Mouse (Mus musculus): ENCODE measurements around the gene Rab31. TPM values are rescaled to one million over a fixed set of nuclear protein-coding genes. Genes with fewer than 3 reads are reported as not detected.

The Rab31 gene
- polyA plus RNA-seq, 1 experiment from 2014 or later: 79.0 TPM

GRCm38 (mm10) chr17:65606014-65606413, 166.5 kb downstream of the Rab31 start:
- ATAC-seq (ENCODE audit: low FRiP score): no peak
- no peak overlapping the region for H3K9ac ChIP-seq
- no peaks in the 10 kb centered on the region for H3K9me3 ChIP-seq
- H3K36me3 ChIP-seq (replicated peaks): no peaks in the 10 kb centered on the region
- no peak overlapping the region for H3K4me3 ChIP-seq (replicated peaks)
- 81% methylated on average over 4 of the region's 4 CpGs for WGBS
- H3K4me2 ChIP-seq: no peak overlapping the region
- peaks cover 34% of the 10 kb centered on the region for H3K4me1 ChIP-seq
- H3K27ac ChIP-seq: no peak overlapping the region
- no peaks in the 10 kb centered on the region for H3K27me3 ChIP-seq

- H3K4me1 ChIP-seq: peaks cover 27% of the 10 kb centered on the region
- no peaks in the 10 kb centered on the region for H3K9me3 ChIP-seq
- ATAC-seq (ENCODE audit: low FRiP score): no peak
Measured at GRCm38 (mm10) chr17:65604892-65605291, 167.7 kb downstream of the Rab31 start.

GRCm38 (mm10) chr17:65604315-65604714, 168.2 kb downstream of the Rab31 start:
- no peak overlapping the region for H3K4me3 ChIP-seq (replicated peaks)
- no peaks in the 10 kb centered on the region for H3K27me3 ChIP-seq
- H3K9me3 ChIP-seq: no peaks in the 10 kb centered on the region
- H3K9ac ChIP-seq: no peak overlapping the region
- H3K4me1 ChIP-seq: peaks cover 21% of the 10 kb centered on the region
- no peak for ATAC-seq (ENCODE audit: low FRiP score)
- no peak overlapping the region for H3K27ac ChIP-seq
- no peak overlapping the region for H3K4me2 ChIP-seq
- no peaks in the 10 kb centered on the region for H3K36me3 ChIP-seq (replicated peaks)

More at GRCm38 (mm10) chr17:65604892-65605291, 167.7 kb downstream of the Rab31 start:
- H3K36me3 ChIP-seq (replicated peaks): no peaks in the 10 kb centered on the region
- H3K4me2 ChIP-seq: no peak overlapping the region
- H3K9ac ChIP-seq: no peak overlapping the region
- no peaks in the 10 kb centered on the region for H3K27me3 ChIP-seq
- no peak overlapping the region for H3K27ac ChIP-seq
- no peak overlapping the region for H3K4me3 ChIP-seq (replicated peaks)

Other genes starting within 250 kb of the Rab31 start
- not detected in 2 replicates for gene Tmem232, start 232.0 kb downstream of the Rab31 start, polyA plus RNA-seq (2016; fragmentation: Nextera tagmentation; extraction: Ambion mirVana)
- 236 and 246 TPM in 2 replicates for gene Vapa, start 159.2 kb downstream of the Rab31 start, polyA plus RNA-seq (2016; fragmentation: Nextera tagmentation; extraction: Ambion mirVana)
- 0.17 and 0.28 TPM in 2 replicates for gene Txndc2, start 130.6 kb downstream of the Rab31 start, polyA plus RNA-seq (2016; fragmentation: Nextera tagmentation; extraction: Ambion mirVana)
- gene Ppp4r1, start 9.8 kb upstream of the Rab31 start, polyA plus RNA-seq (2016; fragmentation: Nextera tagmentation; extraction: Ambion mirVana): 56.9 and 59.3 TPM in 2 replicates
- gene Ralbp1, start 113.0 kb upstream of the Rab31 start, polyA plus RNA-seq (2016; fragmentation: Nextera tagmentation; extraction: Ambion mirVana): 39.6 and 43.9 TPM in 2 replicates
- gene Twsg1, start 178.5 kb upstream of the Rab31 start, polyA plus RNA-seq (2016; fragmentation: Nextera tagmentation; extraction: Ambion mirVana): 100 and 101 TPM in 2 replicates

All from forebrain, embryonic 12.5 days (tissue).